Mouse (Mus musculus) adrenal gland, adult 2 months (tissue): ENCODE data around the gene Olfr53. TPM values are rescaled to one million over a fixed set of nuclear protein-coding genes. Genes with fewer than 3 reads are reported as not detected.
"Not testable (repeated sequence)": the region's sequence is repeated elsewhere in the genome, so short reads cannot be mapped to it uniquely, and the experiment has no call there.

ENCODE experiments used
- DNase-seq: peaks from one replicate; pipeline ENCODE4 v3.0.0; 2021
- long read RNA-seq: library from polyadenylated mRNA; stranded (forward); transcript quantifications from one replicate; pipeline ENCODE4 v2.0.0, GENCODE M21; 2021
- polyA plus RNA-seq: library from polyadenylated mRNA; depleted of rRNA; stranded (reverse); fragments of >200 nt; gene quantifications from 2 replicates; pipeline ENCODE4 v1.2.3, GENCODE M21; 2012; rRNA removed
- total RNA-seq, 2 experiments: library from RNA; stranded (reverse); gene quantifications; 2 replicates each; pipeline ENCODE4 v1.2.3; 2021

Olfr53 gene
- not detected for total RNA-seq
- not detected in 2 replicates for polyA plus RNA-seq
- long read RNA-seq = 0 reads

- DNase-seq = no peak
These were observed at the start of gene Olfr53 for GRCm38 (mm10) chr7:140646152-140646551. TSS of gene Olfr53 (plus strand) at chr7:140646452.

- DNase-seq = not testable (repeated sequence)
These were observed 45.3 kb upstream of the Olfr53 start, which contains the start of gene Olfr46 for GRCm38 (mm10) chr7:140600969-140601368. TSS of gene Olfr46 (plus strand) at chr7:140601269.

GRCm38 (mm10) chr7:140628670-140629069 is 17.6 kb upstream of the Olfr53 start, which contains the start of gene Olfr61:
TSS of gene Olfr61 (plus strand) at chr7:140628970.
- DNase-seq = not testable (repeated sequence)

- DNase-seq = no peak
These were observed 15.7 kb upstream of the Olfr53 start for GRCm38 (mm10) chr7:140630559-140630958.

GRCm38 (mm10) chr7:140659630-140660029 is 13.4 kb downstream of the Olfr53 start, which contains the start of gene Olfr539:
TSS of gene Olfr539 (plus strand) at chr7:140659930.
- DNase-seq = no peak

- not testable (repeated sequence) for DNase-seq
These were observed 24.4 kb downstream of the Olfr53 start for GRCm38 (mm10) chr7:140670693-140671092.

- no peak for DNase-seq
These were observed 29.6 kb downstream of the Olfr53 start for GRCm38 (mm10) chr7:140675863-140676262.

GRCm38 (mm10) chr7:140679591-140679990 is 33.3 kb downstream of the Olfr53 start:
- DNase-seq = not testable (repeated sequence)

- no peak for DNase-seq
These were observed 35.4 kb downstream of the Olfr53 start, which contains the start of gene Olfr45 for GRCm38 (mm10) chr7:140681651-140682050. TSS of gene Olfr45 (plus strand) at chr7:140681951.

- no peak for DNase-seq
These were observed 50.7 kb downstream of the Olfr53 start, which contains the start of gene Olfr541 for GRCm38 (mm10) chr7:140696967-140697366. TSS of gene Olfr541 (plus strand) at chr7:140697267.

Other genes with a start within 250 kb of the Olfr53 start
- not detected for gene Olfr531, start 243.5 kb upstream of the Olfr53 start, total RNA-seq
- gene Olfr531, start 243.5 kb upstream of the Olfr53 start, polyA plus RNA-seq = not detected in 2 replicates
- not detected for gene Olfr532, start 224.8 kb upstream of the Olfr53 start, total RNA-seq
- gene Olfr532, start 224.8 kb upstream of the Olfr53 start, polyA plus RNA-seq = not detected in 2 replicates
- not detected for gene Olfr533, start 183.1 kb upstream of the Olfr53 start, total RNA-seq
- not detected in 2 replicates for gene Olfr533, start 183.1 kb upstream of the Olfr53 start, polyA plus RNA-seq
- not detected for gene Olfr535, start 162.2 kb upstream of the Olfr53 start, total RNA-seq
- gene Olfr535, start 162.2 kb upstream of the Olfr53 start, polyA plus RNA-seq = not detected in 2 replicates
- gene Olfr536, start 139.1 kb upstream of the Olfr53 start, total RNA-seq = not detected
- not detected in 2 replicates for gene Olfr536, start 139.1 kb upstream of the Olfr53 start, polyA plus RNA-seq
- not detected for gene Olfr538, start 78.6 kb upstream of the Olfr53 start, total RNA-seq
- not detected in 2 replicates for gene Olfr538, start 78.6 kb upstream of the Olfr53 start, polyA plus RNA-seq
- not detected for gene Olfr46, start 45.2 kb upstream of the Olfr53 start, total RNA-seq
- gene Olfr46, start 45.2 kb upstream of the Olfr53 start, polyA plus RNA-seq = not detected in 2 replicates
- gene Olfr61, start 17.5 kb upstream of the Olfr53 start, total RNA-seq = not detected
- not detected in 2 replicates for gene Olfr61, start 17.5 kb upstream of the Olfr53 start, polyA plus RNA-seq
- gene Olfr539, start 13.5 kb downstream of the Olfr53 start, total RNA-seq = under 1 TPM in 1 of 2 experiments, not detected in 1; 0.03 TPM
- not detected in 2 replicates for gene Olfr539, start 13.5 kb downstream of the Olfr53 start, polyA plus RNA-seq
- gene Olfr45, start 35.5 kb downstream of the Olfr53 start, total RNA-seq = not detected
- gene Olfr45, start 35.5 kb downstream of the Olfr53 start, polyA plus RNA-seq = not detected in 2 replicates
- not detected for gene Olfr541, start 50.8 kb downstream of the Olfr53 start, total RNA-seq
- not detected in 2 replicates for gene Olfr541, start 50.8 kb downstream of the Olfr53 start, polyA plus RNA-seq
- 1,000 to 10,000 TPM in 1 of 2 experiments, 100 to 1,000 TPM in 1; 264 to 1,313 TPM for gene Cyp2e1, start 117.3 kb downstream of the Olfr53 start, total RNA-seq
- 19.3 and 45.7 TPM in 2 replicates for gene Cyp2e1, start 117.3 kb downstream of the Olfr53 start, polyA plus RNA-seq
- not detected for gene Syce1, start 141.4 kb downstream of the Olfr53 start, total RNA-seq
- gene Syce1, start 141.4 kb downstream of the Olfr53 start, polyA plus RNA-seq = not detected in 2 replicates
- gene Zfp941, start 175.7 kb downstream of the Olfr53 start, total RNA-seq = 1 to 10 TPM; 2.2 to 5.3 TPM
- 0.08 and 0.29 TPM in 2 replicates for gene Zfp941, start 175.7 kb downstream of the Olfr53 start, polyA plus RNA-seq
- 1 to 10 TPM in 1 of 2 experiments, not detected in 1; 1.7 TPM for gene Urah, start 188.6 kb downstream of the Olfr53 start, total RNA-seq
- gene Urah, start 188.6 kb downstream of the Olfr53 start, polyA plus RNA-seq = 0.98 and 3.1 TPM in 2 replicates
- gene Scgb1c1, start 199.1 kb downstream of the Olfr53 start, total RNA-seq = not detected
- not detected in 2 replicates for gene Scgb1c1, start 199.1 kb downstream of the Olfr53 start, polyA plus RNA-seq
- under 1 TPM in 1 of 2 experiments, not detected in 1; 0.26 TPM for gene Odf3, start 201.4 kb downstream of the Olfr53 start, total RNA-seq
- 3.0 and 4.4 TPM in 2 replicates for gene Odf3, start 201.4 kb downstream of the Olfr53 start, polyA plus RNA-seq
- not detected for gene Gm45785, start 209.9 kb downstream of the Olfr53 start, total RNA-seq
- gene Gm45785, start 209.9 kb downstream of the Olfr53 start, polyA plus RNA-seq = 0.44 and 0.46 TPM in 2 replicates
- 10 to 100 TPM; 60.4 to 66.4 TPM for gene Ric8a, start 210.5 kb downstream of the Olfr53 start, total RNA-seq
- 93.7 and 102 TPM in 2 replicates for gene Ric8a, start 210.5 kb downstream of the Olfr53 start, polyA plus RNA-seq
- 10 to 100 TPM; 32.0 to 34.7 TPM for gene Bet1l, start 211.1 kb downstream of the Olfr53 start, total RNA-seq
- gene Bet1l, start 211.1 kb downstream of the Olfr53 start, polyA plus RNA-seq = 18.0 and 20.2 TPM in 2 replicates
- gene Psmd13, start 235.5 kb downstream of the Olfr53 start, total RNA-seq = 100 to 1,000 TPM; 104 to 122 TPM
- 37.4 and 46.4 TPM in 2 replicates for gene Psmd13, start 235.5 kb downstream of the Olfr53 start, polyA plus RNA-seq
- 10 to 100 TPM; 28.3 to 35.6 TPM for gene Sirt3, start 235.9 kb downstream of the Olfr53 start, total RNA-seq
- 41.2 and 47.4 TPM in 2 replicates for gene Sirt3, start 235.9 kb downstream of the Olfr53 start, polyA plus RNA-seq